Mouse (Mus musculus) frontal cortex, adult 2 months (tissue): ENCODE results near the gene Zdhhc14. TPM values are rescaled to one million over a fixed set of nuclear protein-coding genes. Genes with fewer than 3 reads are reported as not detected.
A peak's percentile ranks its signal among the peaks of the same experiment; 100 is the strongest.

Source experiments
- DNase-seq, 2 experiments: peaks; one replicate each; pipeline ENCODE4 v3.0.0; 2022; ENCODE audit warnings: low spot score in 1 of 2; ENCODE audit errors: extremely low spot score in 1 of 2
- polyA plus RNA-seq: library from polyadenylated mRNA; depleted of rRNA; stranded (reverse); fragments of >200 nt; gene quantifications from 2 replicates; pipeline ENCODE4 v1.2.3, GENCODE M21; 2012

The Zdhhc14 gene
- polyA plus RNA-seq, 1 experiment = 13.1 TPM

- DNase-seq = no peak
Observed at GRCm38 (mm10) chr17:5503981-5504760, 11.8 kb downstream of the Zdhhc14 start.

- DNase-seq = no peak
Observed at GRCm38 (mm10) chr17:5504969-5505368, 12.6 kb downstream of the Zdhhc14 start.

GRCm38 (mm10) chr17:5506553-5506952 is 14.2 kb downstream of the Zdhhc14 start:
- DNase-seq = peak in 1 of 2 experiments; percentile 73

GRCm38 (mm10) chr17:5506988-5507387 is 14.6 kb downstream of the Zdhhc14 start:
- no peak for DNase-seq

- no peak for DNase-seq
Observed at GRCm38 (mm10) chr17:5508030-5508429, 15.7 kb downstream of the Zdhhc14 start.

GRCm38 (mm10) chr17:5510564-5510963 is 18.2 kb downstream of the Zdhhc14 start:
- DNase-seq = no peak

- no peak for DNase-seq
Observed at GRCm38 (mm10) chr17:5511724-5512123, 19.4 kb downstream of the Zdhhc14 start.

GRCm38 (mm10) chr17:5519466-5519865 is 27.1 kb downstream of the Zdhhc14 start:
- DNase-seq = no peak

- peak; percentile 49 to 75 for DNase-seq
Observed at GRCm38 (mm10) chr17:5519910-5520592, 27.7 kb downstream of the Zdhhc14 start.

GRCm38 (mm10) chr17:5521532-5521931 is 29.2 kb downstream of the Zdhhc14 start:
- no peak for DNase-seq

GRCm38 (mm10) chr17:5529552-5529951 is 37.2 kb downstream of the Zdhhc14 start:
- peak; percentile 61 to 81 for DNase-seq

GRCm38 (mm10) chr17:5532816-5533215 is 40.5 kb downstream of the Zdhhc14 start:
- DNase-seq = no peak

GRCm38 (mm10) chr17:5535357-5535756 is 43.0 kb downstream of the Zdhhc14 start:
- DNase-seq = no peak

- no peak for DNase-seq
Observed at GRCm38 (mm10) chr17:5536259-5537094, 44.1 kb downstream of the Zdhhc14 start.

- no peak for DNase-seq
Observed at GRCm38 (mm10) chr17:5537095-5537575, 44.8 kb downstream of the Zdhhc14 start.

GRCm38 (mm10) chr17:5542177-5542576 is 49.8 kb downstream of the Zdhhc14 start:
- no peak for DNase-seq

- DNase-seq = no peak
Observed at GRCm38 (mm10) chr17:5544065-5544464, 51.7 kb downstream of the Zdhhc14 start.

GRCm38 (mm10) chr17:5545065-5545464 is 52.7 kb downstream of the Zdhhc14 start:
- DNase-seq = no peak

- no peak for DNase-seq
Observed at GRCm38 (mm10) chr17:5548546-5548945, 56.2 kb downstream of the Zdhhc14 start.

GRCm38 (mm10) chr17:5549460-5549859 is 57.1 kb downstream of the Zdhhc14 start:
- DNase-seq = no peak

- peak in 1 of 2 experiments; percentile 87 for DNase-seq
Observed at GRCm38 (mm10) chr17:5550444-5550843, 58.1 kb downstream of the Zdhhc14 start.
